Mouse (Mus musculus): ENCODE results near the gene Top2b.

The Top2b gene

GRCm38 (mm10) chr14:16364878-16365337 is at the start of gene Top2b:
Gene Top2b, plus strand, starts transcription at chr14:16365179.
- DNase-seq = peak; percentile 96 to 98

- no peak for DNase-seq
Observed at GRCm38 (mm10) chr14:16316715-16317114, 48.3 kb upstream of the Top2b start.

GRCm38 (mm10) chr14:16319818-16320217 is 45.2 kb upstream of the Top2b start:
- no peak for DNase-seq

- no peak for DNase-seq
Observed at GRCm38 (mm10) chr14:16324394-16324793, 40.6 kb upstream of the Top2b start.

DNA sequence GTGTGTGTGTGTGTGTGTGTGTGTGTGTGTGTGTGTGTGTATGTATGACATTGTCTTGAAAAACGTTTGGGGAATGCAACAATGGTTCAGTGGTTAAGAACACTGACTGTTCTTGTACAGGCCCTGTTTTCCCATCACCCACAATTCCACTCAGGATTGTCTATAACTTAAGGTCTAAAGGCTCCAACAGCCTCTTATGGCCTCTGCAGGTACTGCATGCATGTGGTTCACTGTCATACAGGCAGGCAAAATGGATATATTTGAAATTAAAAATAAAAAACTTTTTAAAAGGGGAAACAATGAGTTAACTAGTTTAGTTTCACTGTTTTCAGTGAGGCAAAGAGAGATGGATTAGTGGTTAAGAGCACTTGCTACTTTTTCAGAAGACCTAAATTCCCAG is 39.8 kb upstream of the Top2b start:
- DNase-seq = no peak

DNA sequence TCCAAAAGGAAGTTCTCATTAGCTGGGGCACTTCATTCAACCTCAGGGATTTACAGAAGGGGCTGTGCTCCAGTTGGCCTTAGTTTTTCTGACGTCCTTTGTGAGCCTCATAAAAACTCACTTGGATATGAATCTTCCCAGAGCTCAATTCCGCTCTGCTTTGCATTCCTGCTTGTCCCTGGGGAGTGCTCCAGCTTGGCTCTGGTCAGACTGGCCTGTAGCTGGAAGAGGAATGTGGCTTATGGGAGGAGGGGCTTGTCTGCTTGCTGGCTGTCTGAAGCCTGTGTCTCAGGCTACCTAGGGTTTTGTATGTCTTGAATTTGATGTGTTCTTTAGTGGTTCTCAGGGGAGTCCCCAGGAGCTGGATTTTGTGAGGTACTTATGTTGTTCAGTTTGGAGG is 36.4 kb upstream of the Top2b start:
- peak; percentile 76 to 85 for DNase-seq

- DNase-seq = peak; percentile 13 to 14
Observed at GRCm38 (mm10) chr14:16328959-16329480, 36.0 kb upstream of the Top2b start.

DNA sequence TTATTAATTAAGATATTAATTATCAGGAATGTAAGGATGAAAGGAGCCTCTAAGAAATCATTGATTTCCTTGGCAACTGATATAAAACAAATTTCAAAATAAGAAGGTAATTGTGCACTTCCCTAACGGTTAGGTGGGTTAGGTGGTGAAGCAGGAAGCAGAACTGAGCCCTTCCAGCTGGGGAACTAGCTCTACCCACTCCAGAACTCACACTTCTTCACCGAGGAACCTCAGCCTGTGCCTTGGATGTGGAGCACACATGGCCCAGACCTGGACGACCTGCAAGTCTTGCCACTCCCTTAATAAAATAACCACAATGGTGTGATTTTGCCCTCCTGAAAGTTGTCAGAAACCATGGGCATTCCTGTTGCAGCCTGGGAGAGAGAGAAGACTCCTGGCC is 35.2 kb upstream of the Top2b start:
- no peak for DNase-seq

- DNase-seq = no peak
Observed at GRCm38 (mm10) chr14:16334260-16334659, 30.7 kb upstream of the Top2b start.

DNA sequence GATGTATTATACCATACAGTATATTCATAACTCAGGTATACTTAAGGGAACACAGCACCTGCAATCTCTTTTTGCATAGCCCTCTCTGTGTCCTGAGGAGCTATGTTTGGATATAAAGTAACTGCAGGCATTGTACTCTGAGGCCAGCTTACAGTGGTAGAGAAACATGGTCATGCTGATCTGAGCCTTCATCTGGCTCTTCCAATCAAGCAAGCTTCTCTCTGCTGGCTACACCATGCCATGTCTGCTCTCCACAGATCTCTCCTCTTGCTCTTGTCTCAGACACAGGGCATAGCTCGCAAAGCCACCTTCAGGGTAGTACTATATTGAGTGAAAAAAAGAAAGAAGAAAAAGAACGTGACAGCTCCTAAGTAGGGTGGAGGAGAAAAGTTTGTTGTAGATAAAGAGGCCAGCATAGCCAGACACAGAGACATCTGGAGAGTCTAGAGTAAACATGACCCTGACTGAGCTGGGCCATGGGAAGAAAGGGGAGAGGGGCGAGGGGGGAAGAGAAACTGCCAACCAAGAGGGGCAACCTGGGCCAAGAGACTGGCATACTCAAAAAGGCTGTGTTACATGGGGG is 29.1 kb upstream of the Top2b start:
- DNase-seq = no peak

DNA sequence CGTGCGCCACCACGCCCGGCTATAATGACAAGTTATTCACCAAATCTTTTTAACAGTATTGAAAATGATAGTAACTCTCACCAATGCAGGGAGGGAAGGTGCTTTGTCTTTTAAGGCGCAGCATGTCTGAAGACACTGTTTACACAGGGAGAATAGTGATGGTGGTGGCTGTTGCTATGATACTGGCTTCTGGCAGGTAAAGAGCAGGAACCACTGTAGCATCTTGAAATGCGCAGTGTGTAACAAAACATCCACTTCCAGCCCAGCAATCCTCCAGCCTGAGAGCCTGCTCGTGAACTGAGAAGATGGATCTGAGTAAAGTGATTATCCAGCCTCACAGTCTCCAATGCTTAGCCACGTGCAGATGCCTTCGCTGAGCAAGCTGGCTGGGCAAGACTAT is 17.5 kb upstream of the Top2b start:
- DNase-seq = no peak

DNA sequence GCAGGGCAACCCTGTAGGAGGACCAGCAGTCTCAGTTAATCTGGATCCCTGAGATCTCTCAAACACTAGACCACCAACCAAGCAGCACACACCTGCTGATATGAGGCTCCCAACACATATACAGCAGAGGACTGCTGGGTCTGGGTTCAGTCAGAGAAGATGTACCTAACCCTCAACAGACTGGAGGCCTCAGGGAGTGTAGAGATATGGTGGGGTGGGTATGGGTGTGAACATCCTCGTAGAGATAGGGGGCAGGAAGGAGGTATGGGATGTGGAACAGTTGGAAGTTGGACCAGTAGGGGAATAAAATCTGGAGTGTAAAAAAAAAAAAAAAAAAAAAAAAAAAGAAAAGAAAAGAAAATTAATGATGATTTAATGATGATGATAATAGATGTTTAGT is 5.3 kb upstream of the Top2b start:
- no peak for DNase-seq

DNA sequence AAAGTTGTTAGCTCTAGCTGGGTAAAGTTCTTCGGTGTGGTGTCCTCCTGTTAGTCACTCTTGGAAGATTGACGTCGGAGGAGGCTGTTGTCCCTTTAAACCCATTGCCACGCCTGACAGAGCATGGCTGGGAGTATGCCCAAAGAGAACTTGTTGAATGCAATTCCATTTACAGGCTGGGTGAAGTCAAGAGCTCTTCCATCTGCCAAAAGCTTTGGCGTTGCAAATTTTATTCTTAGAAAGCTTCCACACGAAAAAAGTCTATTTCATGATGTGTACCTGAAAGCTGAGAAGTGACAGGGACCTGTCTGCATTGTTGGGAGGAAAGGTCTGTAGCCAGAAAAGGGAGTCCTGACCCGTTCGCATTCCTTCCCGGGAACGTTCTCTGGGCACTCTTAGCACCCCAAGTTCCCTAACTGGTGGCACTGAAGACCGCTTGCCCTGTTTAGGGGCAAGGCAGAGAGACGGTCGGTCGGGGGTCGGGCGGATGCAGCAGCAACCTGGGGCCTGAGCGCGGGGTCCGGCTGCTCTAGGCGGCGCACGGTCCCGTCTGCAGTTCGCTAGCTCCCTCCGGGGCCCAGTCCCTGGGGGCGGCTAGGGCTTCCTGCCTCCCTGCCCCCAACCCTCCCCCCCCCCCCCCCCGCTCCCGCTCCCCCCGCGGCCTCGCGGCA is 683 bp upstream of the Top2b start:
- peak; percentile 74 to 84 for DNase-seq

DNA sequence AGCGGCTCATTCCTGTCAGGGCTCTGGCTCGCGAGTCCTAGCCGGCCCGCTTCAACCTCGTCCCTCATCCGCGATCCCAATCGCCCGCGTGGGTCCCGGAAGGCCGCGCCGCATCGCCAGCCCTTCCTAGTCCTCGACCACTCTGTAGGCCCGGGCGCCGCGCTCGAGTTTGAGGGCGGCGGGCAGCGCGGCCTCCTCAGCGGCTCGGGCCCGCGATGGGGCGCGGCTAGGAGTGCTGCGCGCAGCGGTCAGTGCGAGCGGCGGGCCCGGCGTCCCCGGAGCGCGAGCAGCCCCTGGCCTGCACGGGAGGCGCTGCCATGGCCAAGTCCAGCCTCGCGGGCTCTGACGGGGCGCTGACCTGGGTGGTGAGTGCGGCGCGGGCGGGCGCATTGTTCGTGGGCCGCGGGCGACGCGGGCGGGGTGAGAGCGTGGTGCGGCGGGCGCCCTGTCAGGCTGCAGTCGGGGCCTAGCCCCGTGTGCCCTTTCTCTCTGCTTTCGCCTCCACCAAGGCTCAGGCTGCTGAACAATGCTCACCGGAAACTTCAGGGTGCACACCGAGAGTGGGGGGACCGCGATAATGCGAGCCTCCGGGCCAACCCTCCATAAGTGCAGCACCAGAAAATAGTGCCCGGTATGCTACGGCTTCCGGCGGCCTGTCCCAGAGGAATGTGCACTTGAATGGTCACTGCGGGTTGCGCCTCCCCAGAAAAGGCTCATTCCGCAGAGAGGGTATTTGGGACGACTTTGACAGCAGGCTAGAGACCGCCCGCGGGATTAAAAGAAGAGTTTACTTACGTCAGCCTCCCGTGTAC is 589 bp downstream of the Top2b start:
- peak; percentile 74 to 86 for DNase-seq

GRCm38 (mm10) chr14:16366174-16366889 is 1.4 kb downstream of the Top2b start:
- no peak for DNase-seq

DNA sequence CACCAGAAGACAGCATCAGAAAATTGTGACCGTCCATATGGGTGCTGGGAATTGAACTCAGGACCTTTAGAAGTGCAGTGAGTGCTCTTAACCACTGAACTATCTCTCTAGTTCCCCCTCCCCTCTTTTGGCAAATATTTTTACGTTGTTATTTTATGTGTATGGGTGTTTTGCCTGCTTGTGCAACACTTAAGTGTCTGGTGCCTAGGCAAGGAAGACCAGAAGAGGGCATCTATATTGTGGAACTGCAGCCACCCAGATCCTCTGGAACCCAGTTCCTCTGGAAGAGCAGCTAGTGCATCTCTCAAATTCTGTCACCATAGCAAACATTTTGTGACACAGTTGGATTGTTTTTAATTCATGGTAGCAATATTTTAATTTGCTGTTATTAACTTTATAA is 2.0 kb downstream of the Top2b start:
- no peak for DNase-seq

DNA sequence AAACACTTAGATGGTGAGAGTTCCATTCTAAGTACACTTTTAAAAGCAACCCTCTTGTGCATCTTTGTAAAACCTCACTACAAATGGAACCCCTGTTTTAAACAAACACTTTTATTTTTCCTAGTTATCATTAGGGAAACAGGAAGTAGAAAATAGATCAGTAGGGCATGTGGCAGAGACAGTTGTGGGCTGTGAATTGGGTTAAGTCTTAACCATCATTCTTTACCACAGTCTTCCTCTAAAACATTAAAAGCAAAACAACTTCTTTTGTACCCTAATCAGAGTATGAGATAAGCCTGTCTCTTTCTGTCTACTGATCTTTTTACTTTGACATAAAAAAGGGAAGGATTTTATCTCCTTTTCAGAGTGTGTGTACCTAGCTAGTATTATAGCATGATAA is 7.8 kb downstream of the Top2b start:
- no peak for DNase-seq

- no peak for DNase-seq
Observed at GRCm38 (mm10) chr14:16373190-16373589, 8.2 kb downstream of the Top2b start.

GRCm38 (mm10) chr14:16379917-16380570 is 15.1 kb downstream of the Top2b start:
- peak; percentile 4 to 26 for DNase-seq

- DNase-seq = no peak
Observed at GRCm38 (mm10) chr14:16384783-16385182, 19.8 kb downstream of the Top2b start.

GRCm38 (mm10) chr14:16405187-16405586 is 40.2 kb downstream of the Top2b start:
- no peak for DNase-seq

- DNase-seq = no peak
Observed at GRCm38 (mm10) chr14:16414163-16414562, 49.2 kb downstream of the Top2b start.
